Mouse (Mus musculus) megakaryocyte, adult 5-6 weeks (primary cell): ENCODE measurements around the gene Slc25a36. TPM values are rescaled to one million over a fixed set of nuclear protein-coding genes. Genes with fewer than 3 reads are reported as not detected.

Experiments used
- ATAC-seq: 2 replicates; pipeline ENCODE4 v1.8.0; 2016; ENCODE audit warnings: mild to moderate bottlenecking, inconsistent platforms; ENCODE audit not compliant: poor library complexity, severe bottlenecking
- total RNA-seq, 2 experiments: library from RNA; stranded (forward) in 1 of 2; stranded (reverse) in 1 of 2; fragments of 153-499, 151-499 nt in 1 of 2; fragments of 221-1000, 200-1000 nt in 1 of 2; gene quantifications; 2 replicates each; pipeline versions ENCODE4 v1.2.3 to v1.2.4; 2015 to 2017

The Slc25a36 gene
- total RNA-seq, 2 experiments from 2014 or later, result 42.2 to 57.4 TPM

DNA sequence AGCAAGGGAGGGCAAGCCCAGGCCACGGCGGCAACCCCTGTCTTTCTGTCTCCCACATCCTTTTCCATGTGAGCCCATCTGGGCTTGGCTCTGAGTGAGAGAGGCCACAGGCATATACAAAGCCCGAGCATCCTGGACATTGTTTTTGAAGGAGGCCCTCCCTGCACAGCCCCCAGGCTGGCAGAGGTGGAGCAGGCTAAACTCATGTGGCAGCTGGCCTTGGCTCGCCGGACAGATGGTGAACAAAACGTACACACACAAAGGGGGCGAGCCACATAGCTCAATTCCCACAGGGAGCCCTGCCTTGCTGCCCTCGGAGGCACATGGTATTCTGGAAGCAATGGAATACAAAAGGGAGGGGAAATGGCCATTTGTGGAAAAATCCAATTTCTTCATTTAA lies 59.8 kb downstream of the Slc25a36 start:
- no peak for ATAC-seq

DNA sequence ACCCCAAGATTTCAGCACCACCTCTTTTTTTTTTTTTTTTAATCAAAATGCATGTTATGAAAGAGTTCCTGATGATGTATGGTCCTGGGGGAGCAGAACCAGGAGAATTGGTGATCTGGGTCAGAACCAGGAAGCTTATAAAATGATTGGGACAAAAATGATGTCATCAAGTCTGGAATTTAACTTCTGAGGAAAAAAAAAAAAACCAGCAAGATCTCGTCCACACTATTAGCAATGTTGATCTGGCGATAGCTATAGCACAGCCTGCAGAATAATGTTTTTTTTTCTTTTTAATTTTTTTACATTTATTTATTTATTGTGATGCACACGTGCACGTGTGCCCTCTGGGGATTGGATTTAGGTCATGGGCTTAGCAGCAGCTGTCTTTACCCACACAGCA lies 64.7 kb downstream of the Slc25a36 start:
- no peak for ATAC-seq

DNA sequence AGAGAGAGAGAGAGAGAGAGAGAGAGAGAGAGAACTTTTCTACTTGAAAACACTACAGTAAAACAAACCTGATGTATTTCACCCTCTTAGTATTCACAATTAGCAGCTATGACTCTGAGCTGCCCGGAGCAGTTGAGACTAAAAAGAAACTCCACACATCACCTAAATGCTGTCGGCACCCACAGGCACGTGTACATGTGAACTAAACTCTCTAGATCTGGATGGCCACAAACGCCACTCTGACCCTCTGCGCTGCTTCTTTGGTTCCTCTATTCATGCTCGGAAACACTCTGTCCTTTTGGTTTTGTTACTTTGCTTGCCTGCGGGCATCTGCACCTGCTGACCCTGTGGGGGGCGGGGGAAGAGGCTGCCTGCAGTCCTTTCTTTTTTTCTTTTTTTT lies 69.3 kb downstream of the Slc25a36 start:
- no peak for ATAC-seq

DNA sequence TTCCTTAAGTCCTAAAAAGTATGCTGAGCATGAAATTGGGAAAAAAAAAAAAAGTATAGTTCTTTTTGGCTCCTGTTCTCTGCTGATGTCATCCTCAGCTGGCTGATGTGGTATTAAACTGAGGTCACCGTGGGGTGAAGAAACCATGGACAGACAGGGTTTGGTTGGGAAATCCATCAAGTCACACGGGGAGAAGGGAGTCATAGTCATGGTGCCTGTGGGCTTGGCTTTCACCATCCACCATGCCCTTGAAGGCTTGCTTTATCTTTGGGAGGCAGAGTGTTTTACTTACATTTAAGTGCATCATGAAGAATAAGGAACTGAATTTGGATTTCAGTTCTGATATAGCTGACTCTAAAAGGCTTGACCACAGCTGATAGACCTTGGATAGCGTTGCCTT lies 72.9 kb downstream of the Slc25a36 start:
- ATAC-seq, result no peak

DNA sequence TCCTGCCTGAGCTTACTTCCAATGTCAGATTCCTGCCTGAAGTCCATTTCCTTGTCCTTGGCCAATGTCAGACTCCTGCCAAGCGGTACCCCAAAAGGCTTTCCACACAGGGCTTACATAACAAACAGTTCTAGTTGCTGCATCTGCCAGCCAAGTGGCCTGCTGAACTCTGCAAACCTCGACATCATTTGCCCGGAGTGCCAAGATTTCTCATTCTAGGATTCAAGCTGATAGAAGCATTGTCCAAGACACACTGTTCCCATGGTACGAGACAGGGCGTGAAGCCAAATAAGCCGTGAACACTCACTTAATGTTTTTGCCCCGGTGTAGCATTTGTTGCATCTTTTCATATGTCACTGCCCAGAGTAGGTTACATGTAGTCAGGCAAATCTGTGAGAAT lies 74.3 kb downstream of the Slc25a36 start:
- ATAC-seq, result no peak

DNA sequence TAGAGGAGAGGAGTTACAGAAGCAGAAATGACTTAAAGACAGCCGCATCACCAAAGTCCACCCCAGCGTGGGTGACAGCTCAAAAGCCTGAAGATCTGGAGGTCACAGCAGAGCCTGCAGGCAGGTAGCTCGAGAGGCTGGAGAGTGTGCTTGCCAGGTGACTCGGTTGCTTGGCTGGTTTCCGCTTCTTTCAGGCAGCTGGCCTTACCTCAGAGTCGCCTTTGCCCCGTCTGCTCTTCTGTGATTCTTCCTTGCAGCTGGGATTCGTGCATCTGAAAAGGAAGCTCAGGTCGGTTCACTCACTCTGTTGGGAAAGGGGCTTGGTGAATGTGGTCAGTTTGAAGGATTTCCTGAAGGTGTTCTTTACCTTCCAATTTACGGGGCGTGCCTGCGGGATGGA lies 83.6 kb downstream of the Slc25a36 start:
- ATAC-seq, result no peak

DNA sequence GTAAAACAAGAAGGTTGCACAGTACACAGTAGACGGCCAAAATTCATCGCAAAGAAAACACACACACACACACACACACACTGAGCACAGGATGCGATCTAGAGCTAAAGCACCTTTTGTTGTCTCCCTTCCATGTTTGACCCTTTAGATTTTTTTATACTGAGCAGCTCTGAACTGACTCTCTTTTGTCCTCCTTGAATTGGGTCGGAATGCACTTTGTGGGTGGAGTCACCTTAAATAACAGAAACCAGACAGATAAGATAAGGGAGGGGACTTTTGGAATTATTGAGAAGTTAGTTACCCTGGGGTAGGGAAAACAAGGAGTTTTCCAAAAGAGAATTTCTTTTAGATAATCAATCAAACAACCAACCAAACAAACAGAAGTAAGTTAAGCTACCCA lies 85.0 kb downstream of the Slc25a36 start:
- no peak for ATAC-seq

Other genes starting within 250 kb of the Slc25a36 start
- gene Pxylp1, start 218.5 kb downstream of the Slc25a36 start, total RNA-seq (2015), result 36.0 and 37.4 TPM in 2 replicates
- gene Pxylp1, start 218.5 kb downstream of the Slc25a36 start, total RNA-seq (2017), result 33.6 and 38.6 TPM in 2 replicates
- gene Spsb4, start 92.3 kb downstream of the Slc25a36 start, total RNA-seq (2015), result 3.1 and 4.4 TPM in 2 replicates
- 4.1 and 4.2 TPM in 2 replicates for gene Spsb4, start 92.3 kb downstream of the Slc25a36 start, total RNA-seq (2017)